Mouse (Mus musculus) ES-E14 (cell line): ENCODE results near the gene Bbs4. TPM values are rescaled to one million over a fixed set of nuclear protein-coding genes. Genes with fewer than 3 reads are reported as not detected.

ENCODE experiments used
- DNase-seq: peaks from one replicate; pipeline ENCODE4 v3.0.0-alpha.2; 2013; ENCODE audit warnings: low read depth, low spot score
- H3K27ac ChIP-seq: 2 replicates; pipeline ENCODE4 v1.5.1; 2012; ENCODE audit warnings: low read depth, mild to moderate bottlenecking, low read length, moderate library complexity, mixed read lengths; ENCODE audit not compliant: poor library complexity, insufficient read depth, severe bottlenecking
- H3K36me3 ChIP-seq: 2 replicates; pipeline ENCODE4 v1.6.1; 2012; ENCODE audit warnings: mild to moderate bottlenecking, low read length, moderate library complexity, mixed read lengths; ENCODE audit not compliant: control insufficient read depth, poor library complexity, insufficient read depth, severe bottlenecking
- H3K4me1 ChIP-seq, 2 experiments: fragments of 150-350 bp in 1 of 2; sonication (generic) in 1 of 2; 2 replicates each; pipeline ENCODE4 v1.6.1; 2012; ENCODE audit warnings: low read length in 2 of 2, mild to moderate bottlenecking in 1 of 2, mixed read lengths in 1 of 2; ENCODE audit not compliant: control insufficient read depth in 2 of 2, insufficient read depth in 2 of 2, poor library complexity in 1 of 2
- H3K4me3 ChIP-seq, 2 experiments: fragments of 150-350 bp in 1 of 2; sonication (generic) in 1 of 2; 2 replicates each; pipeline ENCODE4 v1.5.1; 2012; ENCODE audit warnings: low read length in 2 of 2, low read depth in 1 of 2, mild to moderate bottlenecking in 1 of 2, mixed read lengths in 1 of 2; ENCODE audit not compliant: insufficient read depth in 1 of 2, poor library complexity in 1 of 2, severe bottlenecking in 1 of 2
- H3K9ac ChIP-seq: 2 replicates; pipeline ENCODE4 v1.6.1; 2012; ENCODE audit warnings: low read depth, mild to moderate bottlenecking, low read length, mixed read lengths; ENCODE audit not compliant: poor library complexity, insufficient read depth, severe bottlenecking
- H3K9me3 ChIP-seq: fragments of 150-350 bp; sonication (generic); 2 replicates; pipeline ENCODE4 v1.6.1; 2012; ENCODE audit warnings: low read depth, mild to moderate bottlenecking, low read length; ENCODE audit not compliant: control insufficient read depth, insufficient read depth
- CHD2 ChIP-seq: IDR thresholded peaks from 2 replicates; pipeline ENCODE4 v1.6.1; 2014; ENCODE audit warnings: mild to moderate bottlenecking, low read depth, low read length, inconsistent platforms
- HCFC1 ChIP-seq: IDR thresholded peaks from 2 replicates; pipeline ENCODE4 v1.6.1; 2012; ENCODE audit warnings: low read length, inconsistent platforms, borderline replicate concordance; ENCODE audit not compliant: insufficient read depth
- MAFK ChIP-seq: IDR thresholded peaks from 2 replicates; pipeline ENCODE4 v1.6.1; 2014; ENCODE audit warnings: mild to moderate bottlenecking, low read depth, low read length, inconsistent platforms; ENCODE audit not compliant: insufficient read depth
- ZC3H11A ChIP-seq: IDR thresholded peaks from 2 replicates; pipeline ENCODE4 v1.6.1; 2012; ENCODE audit warnings: low read depth, mild to moderate bottlenecking, inconsistent platforms, low read length, borderline replicate concordance
- ZNF384 ChIP-seq: IDR thresholded peaks from 2 replicates; pipeline ENCODE4 v1.6.1; 2012; ENCODE audit warnings: low read depth, low read length, inconsistent platforms
- in situ Hi-C, 2 experiments: fragments of 600-800 bp; cut with MboI; formaldehyde crosslinking; loops; one replicate each; pipeline ENCODE4 v1.15.1; 2025; ENCODE audit warnings: low sequenced_read_pairs in 2 of 2, inconsistent platforms in 1 of 2; ENCODE audit not compliant: unreplicated experiment in 2 of 2
- total RNA-seq: library from RNA; depleted of rRNA; stranded (reverse); fragments of 300-350 nt; gene quantifications from 2 replicates; pipeline ENCODE4 v1.2.3, GENCODE M21; 2012; rRNA removed

Bbs4 gene
- total RNA-seq, 1 experiment, result 5.8 TPM

- Histone ChIP-seq H3K4me1 (peaks cover 0 to 2% of the 10 kb centered on the region in 2 experiments; a peak in 1 of 4 replicates), H3K9me3 (no peaks in the 10 kb centered on the region), H3K4me3 (no peak overlapping the region), H3K9ac (no peak overlapping the region), H3K27ac (no peak overlapping the region), H3K36me3 (no peaks in the 10 kb centered on the region)
- TF ChIP-seq HCFC1, result no peak
- TF ChIP-seq ZC3H11A, result no peak
- TF ChIP-seq CHD2, result no peak
- TF ChIP-seq MAFK, result no peak
- no peak for TF ChIP-seq ZNF384
- DNase-seq, result no peak
- in situ Hi-C loops, result no loop called here
Observed at GRCm38 (mm10) chr9:59278694-59279093, 74.6 kb downstream of the Bbs4 start.

GRCm38 (mm10) chr9:59278199-59278598 is 75.1 kb downstream of the Bbs4 start:
- in situ Hi-C loops, result no loop called here
- no peak for DNase-seq
- no peak for TF ChIP-seq CHD2
- TF ChIP-seq MAFK, result no peak
- TF ChIP-seq ZNF384, result no peak
- TF ChIP-seq HCFC1, result no peak
- no peak for TF ChIP-seq ZC3H11A
- Histone ChIP-seq H3K27ac (no peak overlapping the region), H3K36me3 (no peaks in the 10 kb centered on the region), H3K9me3 (no peaks in the 10 kb centered on the region), H3K9ac (no peak overlapping the region), H3K4me3 (no peak overlapping the region), H3K4me1 (peaks cover 0 to 2% of the 10 kb centered on the region in 2 experiments; a peak in 1 of 4 replicates)

- H3K36me3 ChIP-seq, result no peaks in the 10 kb centered on the region
- H3K9me3 ChIP-seq, result no peaks in the 10 kb centered on the region
- H3K4me1 ChIP-seq, result peaks cover 2 to 8% of the 10 kb centered on the region in 2 experiments; a peak in 2 of 4 replicates
- peak overlapping the region; percentile 44 to 56 for H3K4me3 ChIP-seq
- in situ Hi-C loops, result no loop called here
- no peak overlapping the region for H3K27ac ChIP-seq
- H3K9ac ChIP-seq, result peak overlapping the region; percentile 58; the same call in 1 of the 2 replicates
- no peak for DNase-seq
- TF ChIP-seq CHD2 (no peak), ZC3H11A (no peak), HCFC1 (no peak), ZNF384 (no peak), MAFK (no peak)
Observed at GRCm38 (mm10) chr9:59274846-59275455, 78.4 kb downstream of the Bbs4 start.

GRCm38 (mm10) chr9:59273199-59273598 is 80.1 kb downstream of the Bbs4 start:
- in situ Hi-C loops, result no loop called here

More at GRCm38 (mm10) chr9:59273199-59273598, 80.1 kb downstream of the Bbs4 start:
- no peak overlapping the region for H3K4me3 ChIP-seq
- peaks cover 2 to 7% of the 10 kb centered on the region in 2 experiments; a peak in 2 of 4 replicates for H3K4me1 ChIP-seq
- no peak for DNase-seq
- H3K9me3 ChIP-seq, result no peaks in the 10 kb centered on the region
- H3K9ac ChIP-seq, result no peak overlapping the region
- TF ChIP-seq ZNF384, result no peak
- no peak for TF ChIP-seq HCFC1
- peak; percentile 35; the same call in 1 of the 2 replicates for TF ChIP-seq ZC3H11A
- no peaks in the 10 kb centered on the region for H3K36me3 ChIP-seq
- H3K27ac ChIP-seq, result no peak overlapping the region

Other genes starting within 250 kb of the Bbs4 start
- gene Adpgk, start 62.0 kb downstream of the Bbs4 start, total RNA-seq, result 65.7 and 91.3 TPM in 2 replicates
- gene Arih1, start 133.1 kb upstream of the Bbs4 start, total RNA-seq, result 75.5 and 84.6 TPM in 2 replicates
- 45.0 and 63.6 TPM in 2 replicates for gene Hexa, start 186.0 kb upstream of the Bbs4 start, total RNA-seq
- 0.74 TPM in 1 of 2 replicates, not detected in the other for gene Tmem202, start 186.3 kb upstream of the Bbs4 start, total RNA-seq
- gene Celf6, start 224.4 kb upstream of the Bbs4 start, total RNA-seq, result 0.13 and 0.32 TPM in 2 replicates